Mouse (Mus musculus) liver, postnatal 0 days (tissue): ENCODE measurements at regions not wholly inside any gene's neighbourhood (a gene's known extent, or its start where the extent isn't known, plus 50 kb on each side); places are given as distances from the start of the nearest gene placed in this dataset.

Experiments used
- CTCF ChIP-seq: sonication (generic); IDR thresholded peaks from 2 replicates; pipeline ENCODE4 v1.5.1; 2016; ENCODE audit warnings: antibody characterized with exemption, low read depth
- EP300 ChIP-seq: IDR thresholded peaks from 2 replicates; pipeline ENCODE4 v1.6.1; 2016; ENCODE audit warnings: antibody characterized with exemption, low read depth, mild to moderate bottlenecking

- TF ChIP-seq CTCF (no peak), EP300 (no peak)
Observed at GRCm38 (mm10) chr16:83316314-83316713, 488.1 kb downstream of the Gm21833 start.
